ENCODE assay signal across 11 mouse cellular contexts in the genomic region with DNA sequence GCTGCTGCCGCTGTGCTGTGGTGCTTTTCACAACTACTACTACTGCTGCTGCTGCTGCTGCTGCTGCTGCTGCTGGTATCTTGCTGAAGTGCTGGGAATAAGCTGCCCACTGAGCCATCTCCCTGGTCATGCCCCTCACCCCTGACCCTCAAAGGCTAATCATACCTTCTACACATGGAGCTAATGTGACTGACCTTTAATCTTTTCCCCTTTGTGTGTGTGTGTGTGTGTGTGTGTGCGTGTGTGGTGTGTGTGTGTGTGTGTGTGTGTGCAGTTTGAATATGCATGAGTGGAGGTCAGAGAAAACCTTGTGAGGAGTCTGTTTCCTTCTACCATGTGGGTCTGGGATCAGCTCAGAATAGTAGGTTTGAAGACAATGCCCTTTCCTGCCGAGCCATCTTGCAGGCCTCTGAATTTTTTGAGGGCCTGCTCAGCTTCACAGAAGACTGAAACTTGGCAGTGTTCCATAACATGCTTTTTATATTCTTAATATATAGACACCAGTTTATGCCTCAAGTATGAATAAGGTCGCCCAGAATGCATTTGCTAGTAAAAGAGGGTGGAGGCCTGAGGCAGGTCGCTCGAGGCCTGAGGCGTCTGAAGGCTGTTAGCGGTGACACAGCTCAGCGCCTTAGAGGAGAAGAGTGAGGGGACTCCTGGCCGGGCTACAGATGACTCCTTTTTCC. TPM values are rescaled to one million over a fixed set of nuclear protein-coding genes. Genes with fewer than 3 reads are reported as not detected.
DNase-seq lines count a peak whose midpoint lies in the region; ATAC-seq lines count a peak whose summit lies in the region.
"Had no signal": no experiment of that assay in that cellular context is flagged by ENCODE, and none has a peak within 500 bp of the region (broad histone marks: within the 10 kb centered on the region; RNA-seq: fewer than 3 reads in every experiment).

No protein-coding gene starts in this region.

- 68% methylated on average over 10 of the region's 10 CpGs for whole genome bisulfite sequencing in heart, embryonic 10.5 days
- WGBS in limb, embryonic 13.5 days: 50% methylated on average over 10 of the region's 10 CpGs
- WGBS in limb, embryonic 10.5 days: 84% methylated on average over 10 of the region's 10 CpGs
- WGBS in intestine, embryonic 15.5 days: 42% methylated on average over 10 of the region's 10 CpGs
- WGBS in neural tube, embryonic 14.5 days: 75% methylated on average over 10 of the region's 10 CpGs

- no peak overlapping the region for H3K4me2 ChIP-seq in limb, embryonic 13.5 days (replicated peaks)
- no peak overlapping the region for H3K4me2 ChIP-seq in intestine, embryonic 15.5 days (replicated peaks)
- H3K4me2 ChIP-seq in neural tube, embryonic 14.5 days (ENCODE audit: low read depth, low read length): no peak overlapping the region
- H3K4me2 ChIP-seq: liver, embryonic 15.5 days had no signal

- no peaks in the 10 kb centered on the region for H3K9me3 ChIP-seq in heart, embryonic 10.5 days
- no peaks in the 10 kb centered on the region for H3K9me3 ChIP-seq in limb, embryonic 13.5 days
- no peaks in the 10 kb centered on the region for H3K9me3 ChIP-seq in limb, embryonic 10.5 days (replicated peaks)
- H3K9me3 ChIP-seq in intestine, embryonic 15.5 days: no peaks in the 10 kb centered on the region
- H3K9me3 ChIP-seq in neural tube, embryonic 14.5 days (ENCODE audit: control insufficient read depth, low read length): no peaks in the 10 kb centered on the region
- H3K9me3 ChIP-seq: liver, embryonic 15.5 days had no signal

- DNase-seq in heart, embryonic 10.5 days (ENCODE audit: low spot score): no peak
- no peak for DNase-seq in heart, postnatal 14 days
- no peak for DNase-seq in limb, embryonic 10.5 days (ENCODE audit: low spot score)
- no peak for DNase-seq in urinary bladder, postnatal 14 days (ENCODE audit: low spot score)
- DNase-seq in frontal cortex, postnatal 36 days (ENCODE audit: low spot score in 2 of 2): no peak
- DNase-seq: adrenal gland, postnatal 36 days; cerebellum, adult 2 months had no signal

- H3K9ac ChIP-seq in limb, embryonic 13.5 days: no peak overlapping the region
- no peak overlapping the region for H3K9ac ChIP-seq in intestine, embryonic 15.5 days
- H3K9ac ChIP-seq in neural tube, embryonic 14.5 days (replicated peaks; ENCODE audit: low read depth, low read length): no peak overlapping the region
- H3K9ac ChIP-seq: liver, embryonic 15.5 days had no signal

- peak overlapping the region; percentile 67; the same call in 1 of the 2 replicates for H3K27ac ChIP-seq in heart, embryonic 10.5 days
- H3K27ac ChIP-seq in limb, embryonic 13.5 days: peak overlapping the region; percentile 39; the same call in 1 of the 2 replicates
- no peak overlapping the region for H3K27ac ChIP-seq in limb, embryonic 10.5 days
- peak overlapping the region; percentile 48; the same call in 1 of the 2 replicates for H3K27ac ChIP-seq in intestine, embryonic 15.5 days
- H3K27ac ChIP-seq in neural tube, embryonic 14.5 days (ENCODE audit: low read depth, low read length): no peak overlapping the region
- H3K27ac ChIP-seq: liver, embryonic 15.5 days had no signal

- no peaks in the 10 kb centered on the region for H3K36me3 ChIP-seq in heart, embryonic 10.5 days
- H3K36me3 ChIP-seq in limb, embryonic 13.5 days: no peaks in the 10 kb centered on the region
- no peaks in the 10 kb centered on the region for H3K36me3 ChIP-seq in limb, embryonic 10.5 days
- H3K36me3 ChIP-seq in intestine, embryonic 15.5 days: no peaks in the 10 kb centered on the region
- H3K36me3 ChIP-seq in neural tube, embryonic 14.5 days (ENCODE audit: control insufficient read depth, insufficient read depth, low read length): no peaks in the 10 kb centered on the region
- H3K36me3 ChIP-seq: liver, embryonic 15.5 days had no signal

- intact Hi-C loops in heart, postnatal 14 days (cut with DNase I): no loop called here

- no peak overlapping the region for H3K4me3 ChIP-seq in heart, embryonic 10.5 days
- H3K4me3 ChIP-seq in limb, embryonic 13.5 days: no peak overlapping the region
- H3K4me3 ChIP-seq in limb, embryonic 10.5 days: no peak overlapping the region
- no peak overlapping the region for H3K4me3 ChIP-seq in intestine, embryonic 15.5 days (replicated peaks)
- no peak overlapping the region for H3K4me3 ChIP-seq in neural tube, embryonic 14.5 days (ENCODE audit: low read depth, low read length)
- H3K4me3 ChIP-seq: liver, embryonic 15.5 days had no signal

- peaks cover 48% of the 10 kb centered on the region for H3K4me1 ChIP-seq in heart, embryonic 10.5 days
- peaks cover 22% of the 10 kb centered on the region for H3K4me1 ChIP-seq in limb, embryonic 13.5 days
- peaks cover 4% of the 10 kb centered on the region; the same call in 1 of the 2 replicates for H3K4me1 ChIP-seq in limb, embryonic 10.5 days
- H3K4me1 ChIP-seq in intestine, embryonic 15.5 days (replicated peaks): peaks cover 11% of the 10 kb centered on the region
- H3K4me1 ChIP-seq in neural tube, embryonic 14.5 days (ENCODE audit: control insufficient read depth, insufficient read depth, low read length): no peaks in the 10 kb centered on the region

- H3K27me3 ChIP-seq in heart, embryonic 10.5 days (ENCODE audit: insufficient read depth, poor library complexity, severe bottlenecking): no peaks in the 10 kb centered on the region
- no peaks in the 10 kb centered on the region for H3K27me3 ChIP-seq in limb, embryonic 13.5 days
- no peaks in the 10 kb centered on the region for H3K27me3 ChIP-seq in limb, embryonic 10.5 days (ENCODE audit: low read depth, poor library complexity, severe bottlenecking)
- H3K27me3 ChIP-seq in intestine, embryonic 15.5 days (replicated peaks): no peaks in the 10 kb centered on the region
- no peaks in the 10 kb centered on the region for H3K27me3 ChIP-seq in neural tube, embryonic 14.5 days (ENCODE audit: control insufficient read depth, insufficient read depth, low read length)
- H3K27me3 ChIP-seq: liver, embryonic 15.5 days had no signal

- ATAC-seq in limb, embryonic 13.5 days (ENCODE audit: low FRiP score, low read depth): no peak
- peak; percentile 66 for ATAC-seq in intestine, embryonic 15.5 days
- ATAC-seq in neural tube, embryonic 14.5 days (ENCODE audit: low read depth): peak; percentile 19; the same call in 1 of the 2 replicates

RNA-seq across cellular contexts. Expression of gene Reps1, which starts 12.2 kb away (rescaled TPM):
- polyA plus RNA-seq in heart, embryonic 10.5 days (2016; fragmentation: Nextera tagmentation; extraction: Ambion mirVana): 10.2 and 10.6 TPM in 2 replicates
- 10 to 100 TPM; 30.8 to 31.7 TPM for total RNA-seq in heart, postnatal 14 days (2021)
- 18.8 and 22.2 TPM in 2 replicates for polyA plus RNA-seq in limb, embryonic 13.5 days (2015; fragmentation: Nextera tagmentation; extraction: Ambion mirVana)
- 17.8 and 18.3 TPM in 2 replicates for polyA plus RNA-seq in limb, embryonic 10.5 days (2016; fragmentation: Nextera tagmentation; extraction: Ambion mirVana)
- 14.8 and 15.1 TPM in 2 replicates for polyA plus RNA-seq in intestine, embryonic 15.5 days (2015; fragmentation: Nextera tagmentation; extraction: Ambion mirVana)
- polyA plus RNA-seq in neural tube, embryonic 14.5 days (2014; fragmentation: Nextera tagmentation; extraction: Ambion mirVana): 24.7 and 27.0 TPM in 2 replicates

RNA-seq across cellular contexts. Expression of gene Abracl, which starts 44.8 kb away (rescaled TPM):
- 190 and 216 TPM in 2 replicates for polyA plus RNA-seq in heart, embryonic 10.5 days (2016; fragmentation: Nextera tagmentation; extraction: Ambion mirVana)
- total RNA-seq in heart, postnatal 14 days (2021): 10 to 100 TPM; 35.3 to 48.4 TPM
- polyA plus RNA-seq in limb, embryonic 13.5 days (2015; fragmentation: Nextera tagmentation; extraction: Ambion mirVana): 151 TPM in 2 replicates
- 158 and 163 TPM in 2 replicates for polyA plus RNA-seq in limb, embryonic 10.5 days (2016; fragmentation: Nextera tagmentation; extraction: Ambion mirVana)
- polyA plus RNA-seq in intestine, embryonic 15.5 days (2015; fragmentation: Nextera tagmentation; extraction: Ambion mirVana): 162 and 194 TPM in 2 replicates
- polyA plus RNA-seq in neural tube, embryonic 14.5 days (2014; fragmentation: Nextera tagmentation; extraction: Ambion mirVana): 62.4 and 74.9 TPM in 2 replicates

Comparison
In these comparisons a context has a peak if more than half of its experiments do, and no peak if none do; other contexts are left out.
1. H3K27ac ChIP-seq: peak in heart, embryonic 10.5 days (single experiment), limb, embryonic 13.5 days (single experiment) and intestine, embryonic 15.5 days (single experiment); none in limb, embryonic 10.5 days (single experiment) and neural tube, embryonic 14.5 days (single experiment).